Mouse (Mus musculus) G1E (cell line): Measurements from ENCODE around the gene Tmem208.

Source experiments
- CTCF ChIP-seq: IDR thresholded peaks from 2 replicates; pipeline ENCODE4 v1.5.1; 2012; ENCODE audit warnings: low read depth, low read length, inconsistent platforms, mixed read lengths
- GATA1 ChIP-seq: IDR thresholded peaks from 2 replicates; pipeline ENCODE4 v1.6.1; 2012; ENCODE audit warnings: borderline replicate concordance, low read length, inconsistent platforms, mixed read lengths
- TAL1 ChIP-seq: conservative IDR thresholded peaks from 2 replicates; pipeline ENCODE4 v1.6.1; 2012; ENCODE audit warnings: low read depth, low read length, inconsistent platforms, mixed read lengths

GRCm38 (mm10) chr8:105373032-105373431 is 46.9 kb downstream of the Tmem208 start, which contains the start of gene Plekhg4:
- TF ChIP-seq CTCF (no peak), GATA1 (no peak), TAL1 (no peak)
